Mouse (Mus musculus) E14TG2a.4 (cell line): ENCODE measurements around the gene Degs2.

Source experiments
- CTCF ChIP-seq: conservative IDR thresholded peaks from 2 replicates; pipeline ENCODE4 v1.5.1; 2014; ENCODE audit warnings: low read length
- NANOG ChIP-seq: IDR thresholded peaks from 2 replicates; pipeline ENCODE4 v1.6.1; 2014; ENCODE audit warnings: borderline replicate concordance, low read length, mixed read lengths

DNA sequence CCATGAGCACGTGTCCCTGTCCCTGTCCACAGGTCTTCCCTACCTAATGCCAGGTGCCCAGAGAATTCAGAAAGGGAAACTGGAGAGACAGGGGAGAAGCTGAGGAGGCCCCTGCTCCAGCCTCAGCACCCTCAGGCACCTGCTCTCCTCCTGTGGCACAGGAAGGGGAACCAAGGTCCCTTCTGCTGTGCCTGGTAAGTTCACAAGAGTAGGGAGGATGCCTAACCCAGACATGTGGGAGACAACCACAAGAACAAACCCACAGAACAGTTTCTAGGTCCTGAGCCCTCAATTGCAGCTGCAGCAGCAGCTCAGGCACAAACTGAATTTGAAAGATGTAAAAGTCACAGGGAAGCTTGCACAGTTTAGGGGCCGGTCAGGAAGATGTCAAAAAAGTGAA, 894 bp downstream of the Degs2 start:
- no peak for TF ChIP-seq NANOG
- TF ChIP-seq CTCF, result no peak
